22 mouse cellular contexts compared by ENCODE assay signal in genomic region chr4:126160981-126161380, GRCm38 (mm10).
"Had no signal": no experiment of that assay in that cellular context is flagged by ENCODE, and none has a peak within 500 bp of the region (broad histone marks: within the 10 kb centered on the region; RNA-seq: fewer than 3 reads in every experiment).

No protein-coding gene starts in this region.

- H3K4me3 ChIP-seq: heart, adult 2 months; heart, embryonic 12.5 days; hindbrain, embryonic 13.5 days; hindbrain, embryonic 15.5 days; kidney, embryonic 15.5 days; limb, embryonic 13.5 days; limb, embryonic 15.5 days; liver, embryonic 12.5 days had no signal

- H3K9me3 ChIP-seq: heart, embryonic 12.5 days; hindbrain, embryonic 13.5 days; hindbrain, embryonic 15.5 days; kidney, embryonic 15.5 days; limb, embryonic 13.5 days; limb, embryonic 15.5 days; liver, embryonic 12.5 days had no signal

- H3K27ac ChIP-seq: heart, adult 2 months; hindbrain, embryonic 13.5 days; hindbrain, embryonic 15.5 days; hindbrain, postnatal 0 days; kidney, embryonic 15.5 days; kidney, postnatal 0 days; limb, embryonic 13.5 days; limb, embryonic 15.5 days; liver, embryonic 12.5 days had no signal

- ATAC-seq: hindbrain, postnatal 0 days; intestine, embryonic 16.5 days; liver, embryonic 12.5 days had no signal

- H3K4me2 ChIP-seq: heart, embryonic 12.5 days; hindbrain, embryonic 13.5 days; hindbrain, embryonic 15.5 days; limb, embryonic 13.5 days; liver, embryonic 12.5 days had no signal

- H3K9ac ChIP-seq: heart, embryonic 12.5 days; hindbrain, embryonic 13.5 days; hindbrain, embryonic 15.5 days; kidney, embryonic 15.5 days; limb, embryonic 13.5 days; limb, embryonic 15.5 days; liver, embryonic 12.5 days had no signal

- DNase-seq: gastrocnemius, postnatal 14 days; heart, postnatal 10 days; heart, postnatal 36 days; kidney, adult 11 months; kidney, adult 2 months; kidney, adult 9 months; kidney, postnatal 14 days; kidney, postnatal 36 days; layer of hippocampus, adult 9-11 months; layer of hippocampus, postnatal 36 days; left cerebral cortex, postnatal 4 days had no signal

- H3K27me3 ChIP-seq: heart, embryonic 12.5 days; hindbrain, embryonic 13.5 days; hindbrain, embryonic 15.5 days; kidney, embryonic 15.5 days; limb, embryonic 13.5 days; limb, embryonic 15.5 days had no signal
